Mouse (Mus musculus) testis, adult 2 months (tissue): ENCODE results near the gene Brd3os.

Source experiments
- CTCF ChIP-seq: fragments of 200-500 bp; IDR thresholded peaks from 2 replicates; pipeline ENCODE4 v1.5.1; 2012; ENCODE audit warnings: low read depth, mild to moderate bottlenecking, inconsistent platforms, low read length, moderate library complexity; ENCODE audit not compliant: control insufficient read depth, insufficient read depth, insufficient replicate concordance
- POLR2A ChIP-seq: fragments of 200-500 bp; IDR thresholded peaks from 2 replicates; pipeline ENCODE4 v1.6.1; 2012; ENCODE audit warnings: low read depth, mild to moderate bottlenecking, inconsistent platforms, low read length, moderate library complexity; ENCODE audit not compliant: control insufficient read depth

DNA sequence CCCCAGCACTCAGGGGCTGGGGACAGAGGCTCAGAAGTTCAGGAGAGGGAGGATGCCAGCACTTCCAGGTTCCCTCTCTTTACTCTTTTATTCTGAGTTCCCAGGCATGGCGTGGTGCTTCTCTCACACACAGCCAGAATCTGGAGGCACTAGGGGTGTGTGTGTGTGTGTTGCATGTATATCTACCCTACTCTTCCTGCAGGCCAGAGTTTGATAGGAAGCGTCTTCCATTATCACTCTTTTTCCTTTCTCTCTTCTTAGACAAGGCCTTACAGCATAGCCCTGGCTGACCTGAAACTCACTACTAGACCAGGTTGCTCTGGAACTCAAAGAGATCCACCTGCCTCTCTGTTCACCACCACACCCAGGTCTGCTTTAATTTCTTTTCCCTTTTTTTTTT is 48.8 kb downstream of the Brd3os start:
- no peak for TF ChIP-seq POLR2A
- no peak for TF ChIP-seq CTCF
